Mouse (Mus musculus) layer of hippocampus, postnatal 25 days (tissue): Measurements from ENCODE around the gene Mslnl. TPM values are rescaled to one million over a fixed set of nuclear protein-coding genes. Genes with fewer than 3 reads are reported as not detected.

Experiments
- DNase-seq, 2 experiments: peaks; one replicate each; pipeline ENCODE4 v3.0.0; 2022; ENCODE audit warnings: mixed read lengths in 2 of 2, low spot score in 1 of 2; ENCODE audit errors: extremely low spot score in 1 of 2
- microRNA-seq, 2 experiments: library from miRNA; unstranded; fragments of <30 nt; microRNA quantifications; one replicate each; pipeline ENCODE4 v1.2.0; 2021
- total RNA-seq, 2 experiments: library from RNA; stranded (reverse); gene quantifications; 2 replicates each; pipeline ENCODE4 v1.2.3; 2021

Mslnl gene
- total RNA-seq, 2 experiments from 2014 or later: 0.14 TPM; not detected in 1

- DNase-seq: peak in 1 of 2 experiments; percentile 12
Measured at GRCm38 (mm10) chr17:25783861-25784574, 48.2 kb downstream of the Mslnl start.

DNA sequence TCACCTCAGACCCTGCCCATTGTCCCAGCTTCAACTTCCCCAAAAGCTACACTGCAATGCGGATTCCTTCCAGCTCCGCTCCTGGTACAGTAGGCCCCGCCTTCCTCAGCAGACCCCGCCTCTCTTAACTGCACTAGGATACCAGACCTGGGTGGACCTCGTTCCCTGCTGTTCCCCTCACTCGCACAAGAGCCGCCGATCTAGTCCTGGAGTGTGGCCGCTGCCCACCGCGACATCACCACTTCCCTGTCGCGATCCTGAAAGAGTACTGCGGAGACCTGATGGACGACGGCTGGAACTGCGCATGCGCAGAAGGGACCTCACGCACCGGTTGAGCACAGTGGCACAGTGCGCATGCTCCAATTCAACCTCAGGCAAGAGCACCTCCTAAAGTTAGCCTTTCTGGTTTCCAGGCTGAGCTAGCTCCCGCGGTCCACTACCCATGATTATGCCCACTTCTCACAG lies 49.5 kb downstream of the Mslnl start, which contains the start of gene Haghl:
Haghl (minus strand) TSS at position 393 of the 465 bp plus-strand sequence.
- peak; percentile 96 to 97 for DNase-seq

DNA sequence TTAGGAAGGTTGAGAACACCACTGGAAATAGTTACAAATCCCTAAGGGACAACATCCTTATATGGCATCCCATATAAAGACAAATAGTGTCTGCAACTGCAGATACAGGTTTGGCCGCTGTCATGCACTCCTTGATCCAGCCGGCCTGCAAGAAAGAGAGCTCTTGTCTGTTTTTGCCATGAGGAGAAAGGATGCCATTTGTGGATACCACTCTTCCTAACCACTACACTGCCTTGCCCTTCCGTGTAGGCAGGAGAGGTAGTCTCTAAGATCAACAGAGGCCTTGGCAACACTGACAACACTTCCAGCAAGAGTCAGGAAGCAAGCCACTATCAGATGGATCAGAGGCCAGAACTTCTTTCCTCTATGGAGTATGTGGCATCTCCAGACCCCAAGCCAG lies 50.4 kb downstream of the Mslnl start, which contains the start of gene Ccdc78:
Ccdc78 (plus strand) TSS at position 301 of the 400 bp plus-strand sequence.
- DNase-seq: no peak

GRCm38 (mm10) chr17:25786781-25787504 lies 51.1 kb downstream of the Mslnl start:
- peak in 1 of 2 experiments; percentile 5 for DNase-seq

GRCm38 (mm10) chr17:25791320-25791842 lies 55.5 kb downstream of the Mslnl start:
- peak in 1 of 2 experiments; percentile 17 for DNase-seq

DNA sequence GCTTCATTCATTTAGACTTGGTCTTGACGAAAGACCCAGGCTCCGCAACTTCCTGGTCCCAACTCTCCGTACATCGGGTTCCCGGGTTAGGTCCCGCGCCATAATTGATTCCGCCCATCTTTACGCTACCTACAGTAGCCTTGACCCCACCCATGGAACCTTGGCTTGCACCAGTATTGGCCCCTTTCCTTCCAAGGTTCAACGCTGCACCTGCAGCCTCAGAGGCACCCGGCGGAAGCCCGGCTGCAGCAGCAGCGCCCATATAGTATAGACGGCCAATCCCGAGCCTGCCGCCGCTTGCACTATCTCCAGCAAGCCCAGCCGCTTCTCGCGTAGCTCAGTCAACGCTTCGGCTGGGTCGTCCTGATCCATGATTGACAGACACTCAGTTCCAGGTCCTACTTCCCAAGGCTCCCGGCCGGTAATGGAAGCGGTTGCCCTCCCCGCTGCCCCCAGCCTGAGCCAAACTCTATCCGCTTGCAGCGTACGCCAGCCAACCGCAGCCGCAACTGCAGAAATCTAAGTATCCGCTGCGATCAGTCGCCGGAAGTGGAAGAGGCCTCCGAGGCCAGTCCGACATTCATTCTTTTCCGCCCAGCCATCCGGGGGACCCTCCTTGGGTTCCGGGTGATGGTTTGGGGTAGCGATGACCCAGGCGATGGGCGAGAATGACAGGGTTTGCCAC lies 56.1 kb downstream of the Mslnl start:
- peak; percentile 84 to 88 for DNase-seq

GRCm38 (mm10) chr17:25792615-25793014 lies 56.8 kb downstream of the Mslnl start, which contains the start of gene Fam173a:
Gene Fam173a (minus strand): TSS chr17:25792901.
- peak; percentile 52 to 61 for DNase-seq

- no peak for DNase-seq
Measured at GRCm38 (mm10) chr17:25794197-25794596, 58.4 kb downstream of the Mslnl start.

- DNase-seq: no peak
Measured at GRCm38 (mm10) chr17:25794998-25795397, 59.2 kb downstream of the Mslnl start.

- no peak for DNase-seq
Measured at GRCm38 (mm10) chr17:25795609-25796092, 59.8 kb downstream of the Mslnl start, which contains the start of gene AC134908.4. Gene AC134908.4 (minus strand): TSS chr17:25795659.

- no peak for DNase-seq
Measured at GRCm38 (mm10) chr17:25796211-25796771, 60.4 kb downstream of the Mslnl start.

GRCm38 (mm10) chr17:25796951-25797369 lies 61.1 kb downstream of the Mslnl start, which contains the start of gene Metrn:
Gene Metrn (minus strand): TSS chr17:25797136.
- DNase-seq: peak in 1 of 2 experiments; percentile 67

Small RNA genes lying within 50 kb of the gene (microRNA-seq; reads per million reads assigned to microRNA genes)
- 0 reads per million in 2 experiments for gene Gm25083
- gene Mir6966: 2.0 to 3.2 reads per million in 2 experiments

Other genes starting within 250 kb of the Mslnl start
- under 1 TPM in 1 of 2 experiments, not detected in 1; 0.15 TPM for gene Sstr5, start 238.8 kb upstream of the Mslnl start, total RNA-seq
- gene Sox8, start 165.4 kb upstream of the Mslnl start, total RNA-seq: 10 to 100 TPM; 61.9 to 67.1 TPM
- 10 to 100 TPM; 24.9 to 34.0 TPM for gene Lmf1, start 157.0 kb upstream of the Mslnl start, total RNA-seq
- gene Gng13, start 18.9 kb upstream of the Mslnl start, total RNA-seq: 100 to 1,000 TPM; 108 to 125 TPM
- gene Chtf18, start 8.6 kb upstream of the Mslnl start, total RNA-seq: 1 to 10 TPM; 1.3 to 2.1 TPM
- 10 to 100 TPM; 45.4 to 49.2 TPM for gene Rpusd1, start 8.4 kb upstream of the Mslnl start, total RNA-seq
- 1 to 10 TPM in 1 of 2 experiments, under 1 TPM in 1; 0.71 to 1.8 TPM for gene Msln, start 18.3 kb downstream of the Mslnl start, total RNA-seq
- 10 to 100 TPM; 32.7 to 33.2 TPM for gene Narfl, start 37.7 kb downstream of the Mslnl start, total RNA-seq
- 100 to 1,000 TPM; 112 to 126 TPM for gene Haghl, start 49.6 kb downstream of the Mslnl start, total RNA-seq
- not detected for gene Ccdc78, start 50.5 kb downstream of the Mslnl start, total RNA-seq
- 10 to 100 TPM; 81.7 to 88.0 TPM for gene Fam173a, start 56.9 kb downstream of the Mslnl start, total RNA-seq
- 1 to 10 TPM; 1.6 to 3.5 TPM for gene AC134908.4, start 59.6 kb downstream of the Mslnl start, total RNA-seq
- gene Metrn, start 61.1 kb downstream of the Mslnl start, total RNA-seq: 10 to 100 TPM; 82.7 to 89.2 TPM
- gene Fbxl16, start 73.0 kb downstream of the Mslnl start, total RNA-seq: 100 to 1,000 TPM; 637 to 657 TPM
- gene Wdr24, start 87.6 kb downstream of the Mslnl start, total RNA-seq: 10 to 100 TPM; 26.5 to 27.1 TPM
- gene Jmjd8, start 92.8 kb downstream of the Mslnl start, total RNA-seq: 10 to 100 TPM; 59.5 to 62.9 TPM
- gene Stub1, start 97.4 kb downstream of the Mslnl start, total RNA-seq: 100 to 1,000 TPM; 160 to 164 TPM
- 10 to 100 TPM; 62.3 to 68.3 TPM for gene Rhbdl1, start 101.3 kb downstream of the Mslnl start, total RNA-seq
- 10 to 100 TPM; 26.0 to 28.5 TPM for gene Gm20683, start 105.7 kb downstream of the Mslnl start, total RNA-seq
- gene Rhot2, start 108.8 kb downstream of the Mslnl start, total RNA-seq: 100 to 1,000 TPM in 1 of 2 experiments, 10 to 100 TPM in 1; 95.2 to 107 TPM
- 10 to 100 TPM; 14.8 to 21.0 TPM for gene Wdr90, start 125.5 kb downstream of the Mslnl start, total RNA-seq
- 10 to 100 TPM; 22.4 to 25.3 TPM for gene Mcrip2, start 132.7 kb downstream of the Mslnl start, total RNA-seq
- 10 to 100 TPM; 39.2 to 40.1 TPM for gene Mettl26, start 139.0 kb downstream of the Mslnl start, total RNA-seq
- 1 to 10 TPM; 2.0 TPM for gene Wfikkn1, start 144.8 kb downstream of the Mslnl start, total RNA-seq
- 10 to 100 TPM; 41.0 to 52.9 TPM for gene Rab40c, start 183.7 kb downstream of the Mslnl start, total RNA-seq
- gene Pigq, start 208.9 kb downstream of the Mslnl start, total RNA-seq: 100 to 1,000 TPM; 135 to 137 TPM
- gene Nhlrc4, start 208.9 kb downstream of the Mslnl start, total RNA-seq: under 1 TPM in 1 of 2 experiments, not detected in 1; 0.52 TPM
- under 1 TPM; 0.34 to 0.47 TPM for gene A930017K11Rik, start 216.5 kb downstream of the Mslnl start, total RNA-seq
- 10 to 100 TPM; 48.7 to 55.2 TPM for gene Capn15, start 249.8 kb downstream of the Mslnl start, total RNA-seq